Mouse (Mus musculus) limb, embryonic 14.5 days (tissue): Measurements from ENCODE around the gene Ski. TPM values are rescaled to one million over a fixed set of nuclear protein-coding genes. Genes with fewer than 3 reads are reported as not detected.

Experiments used
- ATAC-seq: fragments of 200-750 bp; cut with Nextera tagmentation; 2 replicates; pipeline ENCODE4 v1.8.0; 2017; ENCODE audit warnings: low read depth, moderate number of reproducible peaks, moderate TSS enrichment; ENCODE audit not compliant: low FRiP score
- DNase-seq: peaks from one replicate; pipeline ENCODE4 v3.0.0-alpha.2; 2015; ENCODE audit warnings: low spot score
- H3K27ac ChIP-seq: fragments of 300-500 bp; sonication (generic); replicated peaks from 2 replicates; pipeline ENCODE4 v1.5.1; 2014; ENCODE audit warnings: low read depth, mild to moderate bottlenecking, low read length, moderate library complexity, mixed read lengths
- H3K27me3 ChIP-seq: fragments of 300-500 bp; sonication (generic); 2 replicates; pipeline ENCODE4 v1.6.1; 2014; ENCODE audit warnings: low read length, mixed read lengths; ENCODE audit not compliant: control insufficient read depth, insufficient read depth
- H3K36me3 ChIP-seq: fragments of 300-500 bp; sonication (generic); 2 replicates; pipeline ENCODE4 v1.6.1; 2014; ENCODE audit warnings: mild to moderate bottlenecking, low read length, moderate library complexity, mixed read lengths; ENCODE audit not compliant: control insufficient read depth, insufficient read depth
- H3K4me1 ChIP-seq: fragments of 300-500 bp; sonication (generic); 2 replicates; pipeline ENCODE4 v1.6.1; 2014; ENCODE audit warnings: antibody characterized with exemption, low read length, mixed read lengths; ENCODE audit not compliant: control insufficient read depth, insufficient read depth
- H3K4me2 ChIP-seq: fragments of 300-500 bp; sonication (generic); replicated peaks from 2 replicates; pipeline ENCODE4 v1.6.1; 2014; ENCODE audit warnings: low read depth, mild to moderate bottlenecking, low read length, moderate library complexity; ENCODE audit not compliant: severe bottlenecking
- H3K4me3 ChIP-seq: fragments of 300-500 bp; sonication (generic); replicated peaks from 2 replicates; pipeline ENCODE4 v1.5.1; 2014; ENCODE audit warnings: low read length
- H3K9ac ChIP-seq: fragments of 300-500 bp; sonication (generic); 2 replicates; pipeline ENCODE4 v1.6.1; 2014; ENCODE audit warnings: mild to moderate bottlenecking, low read depth, low read length, moderate library complexity; ENCODE audit not compliant: severe bottlenecking
- H3K9me3 ChIP-seq: fragments of 300-500 bp; sonication (generic); 2 replicates; pipeline ENCODE4 v1.6.1; 2016; ENCODE audit warnings: low read length; ENCODE audit not compliant: control insufficient read depth
- POLR2A ChIP-seq: fragments of 200-500 bp; IDR thresholded peaks from 2 replicates; pipeline ENCODE4 v1.8.0; 2012; ENCODE audit warnings: inconsistent platforms, mild to moderate bottlenecking, moderate library complexity, borderline replicate concordance; ENCODE audit not compliant: insufficient read depth, insufficient read length; ENCODE audit errors: extremely low read depth
- WGBS: fragments of 180-500 bp; shearing (Covaris S2); extraction: QIAGEN DNeasy Blood & Tissue Kit; methylation state at CpG from one replicate; pipeline ENCODE4 v1.1.7; 2014; 5-methylcytosine and 5-hydroxymethylcytosine counted together
- polyA plus RNA-seq, 2 experiments: library from polyadenylated mRNA; depleted of rRNA in 1 of 2; stranded (reverse) in 1 of 2; unstranded in 1 of 2; fragments of >200 nt; fragmentation: Nextera tagmentation in 1 of 2; extraction: Ambion mirVana in 1 of 2; gene quantifications; 2 replicates each; pipeline versions ENCODE4 v1.2.1 to v1.2.3; 2012 to 2014

Ski gene
- polyA plus RNA-seq, 2 experiments, result 44.0 to 88.7 TPM

- Histone ChIP-seq H3K27me3 (no peaks in the 10 kb centered on the region), H3K4me1 (peaks cover 41% of the 10 kb centered on the region), H3K9me3 (no peaks in the 10 kb centered on the region), H3K27ac (no peak overlapping the region), H3K36me3 (no peaks in the 10 kb centered on the region), H3K4me2 (no peak overlapping the region), H3K4me3 (no peak overlapping the region), H3K9ac (no peak overlapping the region)
- DNase-seq (no peak), ATAC-seq (no peak)
- no peak for TF ChIP-seq POLR2A
- 53% methylated on average over 6 of the region's 6 CpGs for WGBS
Observed at GRCm38 (mm10) chr4:155239494-155239893, 17.1 kb upstream of the Ski start.

- no peak overlapping the region for H3K9ac ChIP-seq
- no peaks in the 10 kb centered on the region for H3K9me3 ChIP-seq
- no peak overlapping the region for H3K4me2 ChIP-seq
- 53% methylated on average over 5 of the region's 5 CpGs for whole genome bisulfite sequencing
- TF ChIP-seq POLR2A, result no peak
- H3K4me3 ChIP-seq, result no peak overlapping the region
- peaks cover 53% of the 10 kb centered on the region for H3K4me1 ChIP-seq
- DNase-seq (peak; percentile 31), ATAC-seq (no peak)
- no peaks in the 10 kb centered on the region for H3K27me3 ChIP-seq
- H3K27ac ChIP-seq, result peak overlapping the region; percentile 69
- no peaks in the 10 kb centered on the region for H3K36me3 ChIP-seq
Observed at GRCm38 (mm10) chr4:155238276-155238675, 15.9 kb upstream of the Ski start.

GRCm38 (mm10) chr4:155236737-155237385, 14.5 kb upstream of the Ski start:
- Histone ChIP-seq H3K27me3 (no peaks in the 10 kb centered on the region), H3K9ac (peak overlapping the region; percentile 8; the same call in 1 of the 2 replicates), H3K36me3 (no peaks in the 10 kb centered on the region), H3K4me2 (no peak overlapping the region), H3K4me1 (peaks cover 62% of the 10 kb centered on the region), H3K9me3 (no peaks in the 10 kb centered on the region), H3K4me3 (no peak overlapping the region), H3K27ac (peak overlapping the region; percentile 99)
- TF ChIP-seq POLR2A, result no peak
- no peak for ATAC-seq
- DNase-seq, result no peak
- WGBS, result 72% methylated on average over 12 of the region's 12 CpGs

- 13% methylated on average over 18 of the region's 18 CpGs for WGBS
- H3K27me3 ChIP-seq, result no peaks in the 10 kb centered on the region
- H3K4me3 ChIP-seq, result peak overlapping the region; percentile 11; the same call in 1 of the 2 replicates
- no peak for TF ChIP-seq POLR2A
- DNase-seq, result peak; percentile 93
- H3K36me3 ChIP-seq, result no peaks in the 10 kb centered on the region
- peak; percentile 80 for ATAC-seq
- no peaks in the 10 kb centered on the region for H3K9me3 ChIP-seq
- peaks cover 71% of the 10 kb centered on the region for H3K4me1 ChIP-seq
- peak overlapping the region; percentile 53 for H3K9ac ChIP-seq
- H3K27ac ChIP-seq, result peak overlapping the region; percentile 99
- peak overlapping the region; percentile 44 for H3K4me2 ChIP-seq
Observed at GRCm38 (mm10) chr4:155235311-155236119, 13.1 kb upstream of the Ski start.

GRCm38 (mm10) chr4:155234371-155235310, 12.2 kb upstream of the Ski start:
- H3K27ac ChIP-seq, result peak overlapping the region; percentile 99
- no peak for TF ChIP-seq POLR2A
- WGBS, result 34% methylated on average over 7 of the region's 8 CpGs
- DNase-seq (peak; percentile 70), ATAC-seq (peak; percentile 1; the same call in 1 of the 2 replicates)
- no peaks in the 10 kb centered on the region for H3K27me3 ChIP-seq
- H3K36me3 ChIP-seq, result no peaks in the 10 kb centered on the region
- peaks cover 71% of the 10 kb centered on the region for H3K4me1 ChIP-seq
- 0 out of 2 replicates have a peak overlapping the region, but pooled peaks have one; percentile 11 for H3K4me3 ChIP-seq
- H3K9ac ChIP-seq, result peak overlapping the region; percentile 53
- peak overlapping the region; percentile 44 for H3K4me2 ChIP-seq
- no peaks in the 10 kb centered on the region for H3K9me3 ChIP-seq
